Comparison of ENCODE assay signal across 16 mouse cellular contexts in the genomic region with DNA sequence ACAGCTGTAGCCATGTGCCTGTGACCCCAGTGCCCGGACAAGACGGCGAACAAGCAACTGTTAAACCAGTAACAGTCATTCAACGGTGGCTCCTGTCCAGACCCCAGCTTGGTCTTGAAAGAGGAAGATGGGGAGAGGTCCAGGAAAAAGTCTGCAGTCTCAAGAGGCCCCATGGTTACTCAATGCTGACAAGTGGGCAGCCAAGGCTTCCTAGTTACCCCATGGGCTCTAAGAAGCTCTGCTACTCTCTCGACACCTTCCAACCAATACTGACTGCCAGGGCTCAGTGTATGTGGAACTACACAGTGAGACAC. TPM values are rescaled to one million over a fixed set of nuclear protein-coding genes. Genes with fewer than 3 reads are reported as not detected.
A peak's percentile ranks its signal among the peaks of the same experiment; 100 is the strongest.
DNase-seq lines count a peak whose midpoint lies in the region; ATAC-seq and TF ChIP-seq lines count a peak whose summit lies in the region.
"Had no signal": no experiment of that assay in that cellular context is flagged by ENCODE, and none has a peak within 500 bp of the region (broad histone marks: within the 10 kb centered on the region; RNA-seq: fewer than 3 reads in every experiment).

No protein-coding gene starts in this region.

- no peak overlapping the region for H3K4me3 ChIP-seq in hindbrain, postnatal 0 days (ENCODE audit: low read length)
- no peak overlapping the region for H3K4me3 ChIP-seq in hindbrain, embryonic 14.5 days (replicated peaks; ENCODE audit: low read length)
- H3K4me3 ChIP-seq: limb, embryonic 15.5 days; midbrain, embryonic 15.5 days; stomach, embryonic 15.5 days had no signal

- H3K4me2 ChIP-seq in hindbrain, postnatal 0 days (ENCODE audit: low read depth, low read length) = no peak overlapping the region
- no peak overlapping the region for H3K4me2 ChIP-seq in hindbrain, embryonic 14.5 days (replicated peaks)
- H3K4me2 ChIP-seq: limb, embryonic 15.5 days; midbrain, embryonic 15.5 days; stomach, embryonic 15.5 days had no signal

- H3K27ac ChIP-seq in hindbrain, postnatal 0 days = no peak overlapping the region
- H3K27ac ChIP-seq in hindbrain, embryonic 14.5 days = no peak overlapping the region
- H3K27ac ChIP-seq: limb, embryonic 15.5 days; midbrain, embryonic 15.5 days; stomach, embryonic 15.5 days had no signal

- no peaks in the 10 kb centered on the region for H3K27me3 ChIP-seq in hindbrain, postnatal 0 days (ENCODE audit: insufficient read depth, low read length)
- H3K27me3 ChIP-seq in hindbrain, embryonic 14.5 days (ENCODE audit: control insufficient read depth, insufficient read depth, low read length) = no peaks in the 10 kb centered on the region
- H3K27me3 ChIP-seq: CH12.LX; limb, embryonic 15.5 days; midbrain, embryonic 15.5 days; stomach, embryonic 15.5 days had no signal

- no peak overlapping the region for H3K9ac ChIP-seq in hindbrain, postnatal 0 days (replicated peaks; ENCODE audit: low read length)
- H3K9ac ChIP-seq in hindbrain, embryonic 14.5 days = no peak overlapping the region
- H3K9ac ChIP-seq: limb, embryonic 15.5 days; midbrain, embryonic 15.5 days; stomach, embryonic 15.5 days had no signal

- TF ChIP-seq CTCF in hindbrain, postnatal 0 days (IDR thresholded peaks at IDR 0.05; ENCODE audit: low read depth) = no peak

- 0 out of 2 replicates have a peak, but pooled peaks have one; percentile 29 for ATAC-seq in hindbrain, postnatal 0 days
- ATAC-seq in hindbrain, embryonic 14.5 days (ENCODE audit: low FRiP score) = no peak
- ATAC-seq in common myeloid progenitor, adult 5-6 weeks (replicated peaks; ENCODE audit: low read depth, poor library complexity, severe bottlenecking) = peak; percentile 55
- ATAC-seq: midbrain, embryonic 15.5 days had no signal

- no peaks in the 10 kb centered on the region for H3K36me3 ChIP-seq in hindbrain, postnatal 0 days (ENCODE audit: insufficient read depth, low read length)
- H3K36me3 ChIP-seq in hindbrain, embryonic 14.5 days (replicated peaks; ENCODE audit: control insufficient read depth, insufficient read depth) = no peaks in the 10 kb centered on the region
- H3K36me3 ChIP-seq: limb, embryonic 15.5 days; midbrain, embryonic 15.5 days; stomach, embryonic 15.5 days had no signal

- 63% methylated on average over 5 of the region's 5 CpGs for WGBS in hindbrain, postnatal 0 days
- WGBS in hindbrain, embryonic 14.5 days = 90% methylated on average over 5 of the region's 5 CpGs

- H3K4me1 ChIP-seq in hindbrain, postnatal 0 days (ENCODE audit: insufficient read depth, low read length) = no peaks in the 10 kb centered on the region
- H3K4me1 ChIP-seq in hindbrain, embryonic 14.5 days (replicated peaks; ENCODE audit: control insufficient read depth, insufficient read depth, low read length) = no peaks in the 10 kb centered on the region
- H3K4me1 ChIP-seq: midbrain, embryonic 15.5 days; stomach, embryonic 15.5 days had no signal

- no peaks in the 10 kb centered on the region for H3K9me3 ChIP-seq in hindbrain, postnatal 0 days (ENCODE audit: low read length)
- H3K9me3 ChIP-seq in hindbrain, embryonic 14.5 days (ENCODE audit: control insufficient read depth, low read length) = no peaks in the 10 kb centered on the region
- H3K9me3 ChIP-seq: limb, embryonic 15.5 days; midbrain, embryonic 15.5 days; stomach, embryonic 15.5 days had no signal

- DNase-seq in hindbrain, postnatal 0 days (ENCODE audit: low spot score) = peak; percentile 20
- DNase-seq in hindbrain, embryonic 14.5 days (ENCODE audit: low spot score) = no peak
- DNase-seq in heart, postnatal 4 days = peak; percentile 37
- DNase-seq in lung, postnatal 4 days = peak; percentile 58 to 61
- DNase-seq in spleen, postnatal 4 days (ENCODE audit: low spot score in 2 of 2) = no peak
- no peak for DNase-seq in thymus, postnatal 0 days (ENCODE audit: low spot score)
- no peak for DNase-seq in right cerebral cortex, postnatal 10 days (ENCODE audit: low spot score in 2 of 2)
- DNase-seq: adrenal gland, postnatal 14 days; cerebellum, adult 18-20 months; layer of hippocampus, postnatal 36 days; right cerebral cortex, postnatal 25 days had no signal

RNA-seq across cellular contexts. Expression of a gene that starts 15.7 kb away (rescaled TPM):
- total RNA-seq in hindbrain, postnatal 0 days (2014; rRNA removed) = 0.07 and 0.52 TPM in 2 replicates
- polyA plus RNA-seq in hindbrain, postnatal 0 days (2015; fragmentation: Nextera tagmentation; extraction: Ambion mirVana) = 0.51 and 0.95 TPM in 2 replicates
- 0.20 and 0.33 TPM in 2 replicates for polyA plus RNA-seq in hindbrain, embryonic 14.5 days (2014; fragmentation: Nextera tagmentation; extraction: Ambion mirVana)
- total RNA-seq in common myeloid progenitor, adult 5-6 weeks (2017) = 7.8 and 8.8 TPM in 2 replicates
- total RNA-seq in heart, postnatal 4 days (2021) = 10 to 100 TPM; 10.6 to 12.2 TPM
- 1.6 TPM in 2 replicates for polyA plus RNA-seq in thymus, postnatal 0 days (2015; fragmentation: Nextera tagmentation; extraction: Ambion mirVana)

RNA-seq across cellular contexts. Expression of a gene that starts 54.0 kb away (rescaled TPM):
- 1.5 and 3.5 TPM in 2 replicates for total RNA-seq in hindbrain, postnatal 0 days (2014; rRNA removed)
- polyA plus RNA-seq in hindbrain, postnatal 0 days (2015; fragmentation: Nextera tagmentation; extraction: Ambion mirVana) = 3.4 and 3.6 TPM in 2 replicates
- polyA plus RNA-seq in hindbrain, embryonic 14.5 days (2014; fragmentation: Nextera tagmentation; extraction: Ambion mirVana) = 2.6 and 3.5 TPM in 2 replicates
- total RNA-seq in common myeloid progenitor, adult 5-6 weeks (2017) = not detected in 2 replicates
- total RNA-seq in heart, postnatal 4 days (2021) = 1 to 10 TPM; 2.5 to 2.6 TPM
- polyA plus RNA-seq in thymus, postnatal 0 days (2015; fragmentation: Nextera tagmentation; extraction: Ambion mirVana) = 6.0 and 6.4 TPM in 2 replicates

Comparison
In these comparisons a context has a peak if more than half of its experiments do, and no peak if none do; other contexts are left out.
1. DNase-seq: peak in hindbrain, postnatal 0 days (single experiment), heart, postnatal 4 days (single experiment) and lung, postnatal 4 days (2 of 2); none in hindbrain, embryonic 14.5 days (single experiment), spleen, postnatal 4 days (0 of 2), thymus, postnatal 0 days (single experiment) and right cerebral cortex, postnatal 10 days (0 of 2).